Mouse (Mus musculus): ENCODE measurements around the gene Clta. TPM values are rescaled to one million over a fixed set of nuclear protein-coding genes. Genes with fewer than 3 reads are reported as not detected.
A peak's percentile ranks its signal among the peaks of the same experiment; 100 is the strongest.

Gene Clta
- total RNA-seq, 2 experiments from 2014 or later, result 285 to 293 TPM

DNA sequence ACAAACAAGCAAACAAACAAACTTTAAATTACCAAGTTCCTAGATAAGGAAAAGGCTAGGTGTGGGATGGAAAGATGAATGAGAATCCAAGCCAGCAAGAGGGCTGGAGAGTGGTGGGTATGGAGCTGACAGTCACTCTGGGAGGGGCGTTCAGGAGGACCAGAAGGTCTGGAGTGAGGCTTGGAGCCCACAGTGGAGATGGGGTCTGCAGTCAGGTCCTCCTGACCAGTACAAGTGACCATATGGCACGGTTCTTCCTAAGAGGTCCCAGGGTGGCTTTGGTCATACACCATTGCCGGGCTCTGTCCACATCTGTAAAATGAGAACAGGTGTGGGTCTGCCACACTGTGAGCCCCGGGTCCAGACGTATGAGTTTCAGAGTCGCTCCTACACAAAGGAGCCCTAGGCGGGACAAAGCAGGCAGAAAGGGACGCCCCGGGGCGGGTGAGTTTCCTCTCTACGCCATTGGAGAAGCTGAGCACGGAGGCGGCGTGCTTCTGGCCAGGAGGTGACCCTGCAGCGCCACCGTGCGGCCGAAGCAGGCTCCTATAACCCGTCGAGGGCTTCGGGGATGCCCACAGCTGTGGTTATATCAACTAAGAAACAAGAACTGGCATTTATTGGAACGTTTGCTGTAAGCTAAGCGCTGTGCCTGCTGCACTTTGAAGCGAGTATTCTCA, 22.1 kb upstream of the Clta start:
- peak overlapping the region; percentile 28; the same call in 1 of the 2 replicates for H3K27ac ChIP-seq
- peak; percentile 90 to 94 for DNase-seq (ENCODE audit: low spot score in 2 of 2)
- TF ChIP-seq CTCF (conservative IDR thresholded peaks at IDR 0.05), result peak; percentile 99
- H3K4me3 ChIP-seq, result peak overlapping the region; percentile 45

DNA sequence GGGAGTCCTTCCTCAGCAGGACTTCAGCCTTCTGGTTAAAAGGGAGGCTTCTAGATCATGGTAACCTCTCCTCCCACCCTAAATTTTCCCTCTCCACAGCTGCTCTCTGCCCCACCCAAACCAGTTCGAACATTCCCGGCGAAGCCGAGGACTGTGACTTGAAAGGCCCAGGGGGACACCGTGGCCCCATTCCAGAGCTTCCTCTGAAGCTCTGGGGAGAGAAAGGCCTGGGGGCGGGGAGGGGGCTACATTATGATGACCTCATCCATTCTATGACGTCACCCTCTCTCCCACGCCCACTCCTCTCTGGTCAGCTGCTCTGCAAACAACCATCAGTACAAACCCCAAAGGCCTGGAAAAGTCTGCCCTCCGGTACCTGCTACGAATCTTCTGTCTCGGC, 21.1 kb upstream of the Clta start, which contains the start of gene Ccin:
TSS of gene Ccin (plus strand) at position 303 of the 400 bp plus-strand sequence.
- Histone ChIP-seq H3K27ac (no peak within 1 kb of the TSS; the same call in 1 of the 2 replicates), H3K4me3 (peak within 1 kb of the TSS; percentile 45)
- TF ChIP-seq CTCF (conservative IDR thresholded peaks at IDR 0.05), result no peak
- no peak for DNase-seq (ENCODE audit: low spot score in 2 of 2)

DNA sequence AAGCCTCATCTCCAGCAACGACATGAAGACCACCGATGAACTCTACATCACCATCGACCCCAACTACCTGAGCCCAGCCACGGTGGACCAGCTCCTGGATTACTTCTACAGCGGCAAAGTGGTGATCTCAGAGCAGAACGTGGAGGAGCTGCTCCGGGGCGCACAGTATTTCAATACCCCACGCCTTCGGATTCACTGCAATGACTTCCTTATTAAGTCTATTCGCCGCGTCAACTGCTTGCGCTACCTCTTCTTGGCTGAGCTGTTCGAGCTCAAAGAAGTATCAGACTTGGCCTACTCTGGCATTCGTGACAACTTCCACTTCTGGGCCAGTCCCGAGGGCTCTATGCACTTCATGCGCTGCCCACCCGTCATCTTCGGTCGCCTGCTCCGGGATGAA, 20.5 kb upstream of the Clta start:
- H3K27ac ChIP-seq, result no peak overlapping the region
- DNase-seq (ENCODE audit: low spot score in 2 of 2), result no peak
- no peak overlapping the region for H3K4me3 ChIP-seq
- TF ChIP-seq CTCF (conservative IDR thresholded peaks at IDR 0.05), result no peak

DNA sequence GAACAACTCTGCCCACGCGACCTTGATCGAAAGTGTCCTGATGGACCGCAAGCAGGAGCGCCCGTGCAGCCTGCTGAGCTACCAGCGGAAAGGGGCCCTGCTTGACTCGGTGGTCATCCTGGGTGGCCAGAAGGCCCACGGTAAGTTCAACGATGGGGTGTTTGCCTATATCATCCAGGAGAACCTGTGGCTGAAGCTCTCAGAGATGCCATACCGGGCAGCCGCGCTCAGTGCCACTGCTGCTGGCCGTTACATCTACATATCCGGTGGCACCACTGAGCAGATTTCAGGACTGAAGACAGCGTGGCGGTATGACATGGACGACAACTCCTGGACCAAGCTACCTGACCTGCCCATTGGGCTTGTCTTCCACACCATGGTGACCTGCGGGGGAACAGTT, 19.9 kb upstream of the Clta start:
- Histone ChIP-seq H3K4me3 (no peak overlapping the region), H3K27ac (no peak overlapping the region)
- no peak for DNase-seq (ENCODE audit: low spot score in 2 of 2)
- no peak for TF ChIP-seq CTCF (conservative IDR thresholded peaks at IDR 0.05)

DNA sequence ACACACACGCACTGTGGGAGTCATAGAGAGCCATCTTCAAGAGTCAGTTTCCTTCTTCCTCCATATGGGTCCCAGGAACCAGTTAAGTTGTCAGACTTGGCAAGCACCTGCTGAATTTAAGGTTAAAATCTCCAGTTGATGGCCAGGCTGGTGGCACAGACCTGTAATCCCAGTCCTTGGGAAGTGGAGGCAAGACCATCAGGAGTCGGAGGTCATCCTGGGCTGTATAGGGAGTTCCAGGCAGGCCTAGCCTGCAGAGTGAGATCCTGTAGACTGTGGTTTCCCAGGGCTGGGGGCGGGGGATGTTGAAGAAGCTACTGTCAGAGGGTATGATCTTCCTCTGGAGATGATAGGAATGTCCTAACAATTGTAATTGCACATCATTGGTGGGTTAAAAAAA, 15.3 kb upstream of the Clta start:
- TF ChIP-seq CTCF (conservative IDR thresholded peaks at IDR 0.05), result no peak
- H3K4me3 ChIP-seq, result no peak overlapping the region
- no peak overlapping the region for H3K27ac ChIP-seq
- DNase-seq (ENCODE audit: low spot score in 2 of 2), result no peak

DNA sequence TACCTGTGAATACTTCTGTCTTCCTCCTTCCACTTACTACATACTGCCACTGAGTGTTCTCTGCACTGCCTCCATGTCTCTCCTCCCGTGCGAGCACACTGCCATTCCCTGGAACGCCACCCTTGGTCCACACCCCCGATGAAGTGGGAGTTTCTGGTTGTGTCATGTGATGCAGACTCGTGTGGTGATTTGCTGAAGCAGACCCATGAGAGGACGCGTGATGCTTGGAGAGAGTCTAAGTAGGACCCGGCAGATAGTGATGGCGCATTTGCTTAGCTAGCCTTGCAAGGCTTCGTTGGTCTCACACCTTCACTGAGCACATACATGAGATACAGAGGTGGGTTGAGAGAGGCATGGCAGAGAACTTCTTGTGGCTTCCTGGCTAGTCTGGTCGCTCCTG, 11.2 kb upstream of the Clta start:
- Histone ChIP-seq H3K4me3 (no peak overlapping the region), H3K27ac (no peak overlapping the region)
- no peak for TF ChIP-seq CTCF (conservative IDR thresholded peaks at IDR 0.05)
- DNase-seq (ENCODE audit: low spot score in 2 of 2), result no peak

DNA sequence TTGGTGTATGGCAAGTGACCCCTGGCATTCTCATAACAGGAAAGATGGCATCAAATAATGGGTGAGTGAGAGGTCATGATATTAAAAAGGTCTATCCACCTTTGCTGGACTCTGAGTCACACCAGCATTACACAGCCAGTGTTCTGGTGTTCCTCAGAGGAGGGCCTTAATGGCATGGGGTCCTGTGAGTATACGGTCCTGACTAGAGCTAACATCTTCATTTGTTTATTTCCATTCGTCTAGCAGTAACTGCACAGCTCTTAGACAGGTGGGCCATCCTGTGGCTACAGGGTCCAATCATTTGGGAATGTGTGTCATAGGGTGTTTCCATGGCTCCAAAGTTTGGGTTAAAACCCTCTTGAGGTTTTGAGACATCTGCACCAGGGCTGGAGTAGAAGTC, 9.9 kb upstream of the Clta start:
- no peak for TF ChIP-seq CTCF (conservative IDR thresholded peaks at IDR 0.05)
- no peak for DNase-seq (ENCODE audit: low spot score in 2 of 2)
- Histone ChIP-seq H3K4me3 (no peak overlapping the region), H3K27ac (no peak overlapping the region)

DNA sequence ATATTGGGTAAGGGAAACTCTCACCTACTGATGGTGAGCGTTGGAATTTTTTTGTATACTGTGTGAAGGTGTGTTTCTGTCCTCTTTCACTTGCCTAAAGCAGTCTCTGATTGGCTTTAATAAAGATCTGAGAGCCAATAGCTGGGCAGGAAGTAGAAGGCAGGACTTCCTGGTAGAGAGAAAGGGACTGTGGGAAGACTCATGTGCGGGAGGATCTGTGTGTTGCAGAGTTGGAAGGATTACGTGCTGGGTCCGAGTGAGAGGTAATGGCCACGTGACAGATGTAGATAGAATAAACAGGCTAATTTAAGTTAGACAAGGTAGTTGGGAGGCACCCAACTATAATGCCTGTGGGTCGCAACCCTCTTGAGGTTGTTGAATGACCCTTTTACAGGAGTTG, 630 bp upstream of the Clta start:
- H3K27ac ChIP-seq, result no peak overlapping the region
- no peak overlapping the region for H3K4me3 ChIP-seq
- no peak for DNase-seq (ENCODE audit: low spot score in 2 of 2)
- TF ChIP-seq CTCF (conservative IDR thresholded peaks at IDR 0.05), result no peak

DNA sequence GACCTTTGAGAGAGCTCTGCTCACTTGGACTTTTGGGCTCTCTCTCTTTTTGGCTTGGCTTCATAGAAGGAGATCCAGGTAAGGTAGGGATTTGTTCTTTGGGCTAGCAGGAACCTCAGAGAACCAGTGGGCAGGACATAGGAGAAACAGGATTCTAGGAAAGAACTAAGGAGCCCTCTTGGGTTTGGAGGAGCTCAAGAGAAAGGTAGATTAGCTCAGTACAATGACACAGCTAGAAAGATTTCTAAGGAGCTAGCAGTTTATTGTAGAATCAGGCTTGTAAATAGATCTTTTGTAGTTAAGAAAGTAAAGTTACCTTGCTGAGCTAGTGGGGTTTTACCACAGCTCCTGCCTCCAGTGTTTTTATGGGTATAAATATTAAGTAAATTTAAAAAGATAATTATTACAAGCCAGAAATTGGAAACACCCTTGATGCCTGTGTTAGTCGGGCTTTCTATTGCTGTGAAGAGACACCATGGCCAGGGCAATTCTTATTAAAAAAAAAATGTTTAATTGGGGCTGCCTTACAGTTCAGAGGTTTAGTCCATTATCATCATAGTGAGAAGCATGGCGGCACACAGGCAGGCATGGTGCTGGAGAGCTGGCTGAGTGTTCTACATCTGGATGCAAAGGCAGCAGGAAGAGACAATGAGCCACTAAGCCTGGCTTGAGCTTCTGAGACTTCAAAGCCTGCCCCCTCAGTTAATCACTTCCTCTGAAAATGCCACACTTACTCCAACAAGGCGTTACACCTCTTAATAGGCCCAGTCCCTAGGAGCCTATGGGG, 564 bp downstream of the Clta start:
- Histone ChIP-seq H3K27ac (no peak overlapping the region), H3K4me3 (no peak overlapping the region)
- DNase-seq (ENCODE audit: low spot score in 2 of 2), result no peak
- TF ChIP-seq CTCF (conservative IDR thresholded peaks at IDR 0.05), result no peak

DNA sequence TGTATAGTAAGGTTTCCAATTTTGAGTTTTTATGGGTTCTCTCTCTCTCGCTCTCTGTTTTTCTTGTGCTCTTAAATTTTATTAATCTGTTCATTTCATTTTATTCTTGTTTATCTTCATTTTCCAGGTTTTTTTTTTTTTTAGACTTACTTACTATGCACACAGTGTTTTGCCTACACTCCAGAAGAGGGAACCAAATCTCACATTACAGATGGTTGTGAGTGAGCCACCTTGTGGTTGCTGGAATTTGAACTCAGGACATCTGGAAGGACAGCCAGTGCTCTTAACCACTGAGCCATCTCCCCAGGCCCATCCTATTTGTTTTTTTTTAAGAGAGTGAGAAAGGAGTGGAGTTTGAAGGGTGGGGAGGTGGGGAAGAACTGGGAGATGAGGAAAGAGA, 5.9 kb downstream of the Clta start:
- H3K4me3 ChIP-seq, result no peak overlapping the region
- TF ChIP-seq CTCF (conservative IDR thresholded peaks at IDR 0.05), result peak; percentile 57
- H3K27ac ChIP-seq, result no peak overlapping the region
- no peak for DNase-seq (ENCODE audit: low spot score in 2 of 2)

DNA sequence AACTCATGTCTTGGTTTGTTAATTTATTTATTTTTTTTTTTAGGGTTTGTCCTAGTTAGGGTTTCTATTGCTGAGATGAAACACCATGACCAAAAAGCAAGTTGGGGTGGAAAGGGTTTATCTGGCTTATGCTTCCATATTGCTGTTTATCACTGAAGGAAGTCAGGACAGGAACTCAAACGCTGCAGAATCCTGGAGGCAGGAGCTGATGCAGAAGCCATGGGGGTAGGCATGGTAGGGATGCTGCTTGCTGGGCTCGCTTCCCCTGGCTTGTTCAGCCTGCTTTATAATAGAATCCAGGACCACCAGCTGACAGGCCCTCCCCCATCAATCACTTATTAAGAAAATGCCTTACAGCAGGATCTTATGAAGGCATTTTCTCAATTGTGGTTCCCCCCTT, 6.6 kb downstream of the Clta start:
- Histone ChIP-seq H3K27ac (no peak overlapping the region), H3K4me3 (no peak overlapping the region)
- TF ChIP-seq CTCF (conservative IDR thresholded peaks at IDR 0.05), result no peak
- DNase-seq (ENCODE audit: low spot score in 2 of 2), result no peak

DNA sequence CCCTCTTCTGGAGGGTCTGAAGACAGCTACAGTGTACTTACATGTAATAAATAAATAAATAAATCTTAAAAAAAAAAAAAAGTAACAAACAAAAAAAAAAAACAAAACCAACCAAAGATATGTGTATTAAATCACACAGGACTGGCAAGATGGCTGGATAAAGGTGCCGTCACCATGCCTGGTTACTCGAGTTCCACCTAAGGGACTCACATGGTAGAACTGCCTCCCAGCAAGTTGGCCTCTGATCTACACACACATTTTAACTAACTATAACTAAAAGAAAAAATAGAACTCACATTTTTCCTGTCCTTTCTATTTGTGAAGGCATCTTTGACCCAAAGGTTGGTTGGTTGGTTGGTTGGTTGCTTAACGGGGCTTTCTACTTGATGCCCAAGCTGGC, 7.5 kb downstream of the Clta start:
- Histone ChIP-seq H3K4me3 (peak overlapping the region; percentile 78), H3K27ac (peak overlapping the region; percentile 96)
- TF ChIP-seq CTCF (conservative IDR thresholded peaks at IDR 0.05), result no peak
- DNase-seq (ENCODE audit: low spot score in 2 of 2), result no peak

DNA sequence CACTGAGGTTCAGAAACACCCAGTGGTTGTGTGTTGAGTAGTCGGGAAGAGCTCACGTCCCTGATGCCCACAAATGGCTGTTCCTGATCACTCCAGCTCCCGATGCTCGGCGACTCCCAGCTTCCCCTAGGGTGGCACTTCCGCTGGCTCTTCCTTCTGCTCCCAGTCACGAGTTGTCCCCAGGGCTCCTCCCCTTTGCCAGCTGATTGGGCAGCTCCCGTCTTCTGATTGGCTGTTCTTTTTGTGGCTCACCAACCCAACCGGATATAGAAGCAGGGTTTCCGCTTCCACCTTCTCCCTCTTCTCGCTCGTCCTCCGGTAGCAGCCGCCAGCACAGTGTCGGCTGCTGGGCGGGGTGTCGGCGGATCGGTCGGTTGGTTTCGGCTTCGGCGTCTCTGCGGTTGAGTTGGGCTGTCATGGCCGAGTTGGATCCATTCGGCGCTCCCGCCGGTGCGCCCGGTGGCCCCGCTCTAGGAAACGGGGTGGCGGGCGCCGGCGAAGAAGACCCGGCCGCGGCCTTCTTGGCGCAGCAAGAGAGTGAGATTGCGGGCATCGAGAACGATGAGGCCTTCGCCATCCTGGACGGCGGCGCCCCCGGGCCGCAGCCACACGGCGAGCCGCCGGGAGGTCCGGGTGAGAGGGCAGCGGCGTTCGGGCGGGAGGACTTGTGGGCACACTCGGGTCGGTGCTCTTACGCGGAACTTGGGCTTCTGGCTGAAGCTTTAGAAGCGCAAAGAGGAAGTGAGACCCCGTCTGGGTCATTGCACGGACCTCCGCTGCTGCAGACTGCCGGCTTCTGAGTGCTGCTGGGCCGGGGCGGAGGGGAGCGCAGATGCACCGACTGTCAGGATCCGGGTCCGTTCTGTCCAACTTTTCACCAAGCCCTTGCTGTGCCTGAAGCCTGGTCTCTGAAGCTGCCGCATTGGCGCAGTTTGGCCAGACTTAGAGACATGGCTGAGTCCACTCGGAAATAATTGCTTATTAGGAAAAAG, 8.4 kb downstream of the Clta start:
- TF ChIP-seq CTCF (conservative IDR thresholded peaks at IDR 0.05), result peak; percentile 22
- peak overlapping the region; percentile 78 for H3K4me3 ChIP-seq
- peak overlapping the region; percentile 96 for H3K27ac ChIP-seq
- peak; percentile 93 to 98 for DNase-seq (ENCODE audit: low spot score in 2 of 2)
